Mouse (Mus musculus) right cerebral cortex, postnatal 36 days (tissue): ENCODE data around the gene Gnb3.
"Not testable (repeated sequence)": the region's sequence is repeated elsewhere in the genome, so short reads cannot be mapped to it uniquely, and the experiment has no call there.

Experiments
- DNase-seq, 2 experiments: peaks; one replicate each; pipeline ENCODE4 v3.0.0; 2022; ENCODE audit warnings: low spot score in 2 of 2, mixed read lengths in 1 of 2

Gene Gnb3

DNA sequence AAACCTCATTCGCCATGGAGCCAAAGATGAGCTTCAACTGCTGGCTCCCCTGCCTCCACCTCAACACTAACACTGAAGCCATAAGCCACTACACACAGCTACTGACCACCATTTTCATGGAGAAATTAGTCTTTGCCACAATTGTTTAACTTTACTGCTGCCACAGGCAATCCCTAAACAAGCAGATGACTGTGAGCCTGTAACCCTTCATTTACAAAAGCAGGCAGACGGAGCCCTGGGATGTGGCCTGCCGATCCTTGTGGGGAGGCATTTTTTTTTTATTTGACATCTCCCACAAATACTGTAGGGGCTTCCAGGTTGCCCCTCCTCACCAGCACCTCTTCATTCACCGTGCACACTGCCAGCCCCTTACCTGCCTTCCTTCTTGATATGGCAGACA, 23.5 kb downstream of the Gnb3 start:
- DNase-seq: no peak

- DNase-seq: no peak
Measured at GRCm38 (mm10) chr6:124814858-124815774, 25.0 kb downstream of the Gnb3 start.

GRCm38 (mm10) chr6:124814448-124814847, 25.6 kb downstream of the Gnb3 start:
- no peak for DNase-seq

- DNase-seq: peak; percentile 80 to 86
Measured at GRCm38 (mm10) chr6:124813933-124814332, 26.1 kb downstream of the Gnb3 start, which contains the start of gene Tpi1. Gene Tpi1 (minus strand): TSS chr6:124814296.

- peak; percentile 68 to 73 for DNase-seq
Measured at GRCm38 (mm10) chr6:124813496-124813895, 26.6 kb downstream of the Gnb3 start.

GRCm38 (mm10) chr6:124812848-124813247, 27.2 kb downstream of the Gnb3 start:
- DNase-seq: no peak

GRCm38 (mm10) chr6:124811701-124812560, 28.1 kb downstream of the Gnb3 start:
- no peak for DNase-seq

- DNase-seq: no peak
Measured at GRCm38 (mm10) chr6:124811403-124811665, 28.7 kb downstream of the Gnb3 start.

GRCm38 (mm10) chr6:124810566-124811402, 29.3 kb downstream of the Gnb3 start:
- DNase-seq: not testable (repeated sequence)

DNA sequence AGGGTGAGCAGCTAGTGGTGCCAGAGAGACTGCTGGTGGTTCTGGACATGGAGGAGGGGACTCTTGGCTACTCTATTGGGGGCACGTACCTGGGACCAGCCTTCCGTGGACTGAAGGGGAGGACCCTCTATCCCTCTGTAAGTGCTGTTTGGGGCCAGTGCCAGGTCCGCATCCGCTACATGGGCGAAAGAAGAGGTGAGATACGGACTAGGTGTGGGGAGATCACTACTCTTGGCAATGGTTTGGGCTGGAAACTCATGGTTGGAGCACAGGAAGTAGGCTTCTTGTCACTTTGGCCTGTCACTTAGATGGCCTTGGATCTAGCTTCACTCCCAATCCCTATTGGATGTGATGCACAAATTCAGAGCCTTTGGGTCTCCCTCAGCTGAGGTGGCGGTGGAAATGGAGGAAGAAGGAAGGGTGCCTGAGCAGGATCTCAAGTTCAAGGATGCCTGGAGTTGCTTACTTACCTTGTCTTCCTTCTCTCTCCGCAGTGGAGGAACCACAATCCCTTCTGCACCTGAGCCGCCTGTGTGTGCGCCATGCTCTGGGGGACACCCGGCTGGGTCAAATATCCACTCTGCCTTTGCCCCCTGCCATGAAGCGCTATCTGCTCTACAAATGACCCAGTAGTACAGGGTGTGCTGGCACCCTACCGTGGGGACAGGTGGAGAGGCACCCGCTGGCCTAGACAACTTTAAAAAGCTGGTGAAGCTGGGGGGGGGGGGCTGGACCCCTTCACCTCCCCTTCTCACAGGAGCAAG, 30.1 kb downstream of the Gnb3 start:
- DNase-seq: no peak

- no peak for DNase-seq
Measured at GRCm38 (mm10) chr6:124809052-124809774, 30.9 kb downstream of the Gnb3 start.

DNA sequence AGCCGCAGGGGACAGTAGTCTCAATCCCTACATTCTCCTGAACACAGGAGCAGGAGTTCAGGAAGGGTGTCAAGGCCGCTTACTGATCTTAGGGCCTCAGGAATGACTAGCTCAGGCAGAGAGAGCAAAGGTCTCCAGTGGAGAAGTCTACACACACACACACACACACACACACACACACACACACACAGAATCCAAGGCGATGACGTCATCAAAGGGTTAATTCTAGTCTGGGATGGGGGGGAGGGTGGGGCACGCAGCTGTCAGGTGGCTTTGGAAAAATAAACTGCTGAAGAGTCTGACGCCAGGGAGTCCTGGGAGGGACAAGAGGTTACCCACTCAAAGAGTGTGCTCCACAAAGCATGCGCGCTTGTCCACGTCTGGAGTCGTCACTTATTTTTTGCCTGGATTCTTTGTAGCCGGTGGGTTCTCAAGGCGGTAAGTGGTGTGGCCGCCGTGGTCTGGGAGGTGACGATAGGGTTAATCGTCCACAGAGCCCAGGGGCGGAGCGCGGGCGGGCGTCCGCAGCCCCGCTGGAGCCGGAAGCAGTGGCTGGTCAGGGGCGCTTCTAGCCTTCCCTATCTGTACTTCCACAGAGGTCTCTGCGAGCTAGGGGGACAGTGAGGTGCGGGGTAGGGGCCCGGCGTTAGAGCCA, 31.6 kb downstream of the Gnb3 start, which contains the start of gene Spsb2:
Gene Spsb2 (plus strand): TSS at position 304 of the 655 bp plus-strand sequence.
- no peak for DNase-seq

DNA sequence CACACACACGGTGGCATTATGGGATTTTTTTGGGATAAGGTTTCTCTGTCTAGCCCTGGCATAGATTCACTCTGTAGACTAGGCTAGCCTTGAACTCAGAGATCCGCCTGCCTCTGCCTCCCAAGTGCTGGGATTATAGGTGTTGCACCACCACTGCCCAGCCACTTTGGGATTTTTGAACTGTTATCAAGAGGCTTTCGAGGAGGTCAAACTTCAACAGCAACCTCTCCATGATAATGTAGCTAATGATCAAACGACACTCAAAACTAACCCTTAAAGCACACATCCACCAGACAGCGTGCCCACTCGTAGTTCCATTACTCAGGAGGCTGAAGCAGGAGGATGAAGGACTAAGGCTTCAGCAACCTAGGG, 32.1 kb downstream of the Gnb3 start:
- DNase-seq: no peak

DNA sequence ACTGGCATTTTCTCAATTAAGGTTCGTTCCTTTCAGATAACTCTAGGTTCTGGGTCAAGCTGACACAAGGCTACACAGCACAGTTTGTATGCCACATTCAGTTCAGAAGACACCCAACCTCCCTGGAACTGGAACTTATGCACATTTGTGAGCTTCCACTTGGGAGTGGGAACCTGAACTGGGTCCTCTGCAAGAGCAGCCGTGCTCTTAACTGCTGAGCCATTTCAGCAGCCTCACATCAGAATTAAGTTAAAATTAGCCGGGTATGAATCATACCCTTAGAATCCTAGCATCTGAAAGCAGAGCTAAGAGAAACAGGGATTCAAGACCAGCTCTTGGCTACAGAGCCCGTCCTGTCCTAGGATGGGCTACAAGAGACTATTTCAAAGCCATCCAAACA, 32.7 kb downstream of the Gnb3 start:
- no peak for DNase-seq

- DNase-seq: no peak
Measured at GRCm38 (mm10) chr6:124806446-124807140, 33.5 kb downstream of the Gnb3 start.

- peak; percentile 96 for DNase-seq
Measured at GRCm38 (mm10) chr6:124805341-124806321, 34.4 kb downstream of the Gnb3 start.

- no peak for DNase-seq
Measured at GRCm38 (mm10) chr6:124804341-124804740, 35.7 kb downstream of the Gnb3 start.

DNA sequence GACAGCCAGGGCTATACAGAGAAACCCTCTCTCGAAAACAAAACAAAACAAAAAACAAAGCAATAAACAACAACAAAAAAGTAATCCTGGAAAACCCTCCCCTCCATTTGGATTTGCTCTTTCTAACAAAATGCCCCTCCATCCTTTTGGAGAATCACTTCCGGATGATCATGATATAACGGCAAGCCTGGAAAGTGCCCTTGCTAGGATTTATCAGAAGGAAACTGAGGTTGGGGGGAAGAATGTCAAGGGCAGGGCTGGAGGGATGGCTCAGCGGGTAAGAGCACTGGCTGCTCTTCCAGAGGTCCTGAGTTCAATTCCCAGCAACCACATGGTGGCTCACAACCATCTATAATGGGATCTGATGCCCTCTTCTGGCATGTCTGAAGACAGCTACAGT, 36.4 kb downstream of the Gnb3 start:
- not testable (repeated sequence) for DNase-seq
